Mouse (Mus musculus): ENCODE measurements at regions not wholly inside any gene's neighbourhood (a gene's known extent, or its start where the extent isn't known, plus 50 kb on each side); places are given as distances from the start of the nearest gene placed in this dataset.

- Histone ChIP-seq H3K4me3 (no peak overlapping the region), H3K27me3 (no peaks in the 10 kb centered on the region), H3K27ac (no peak overlapping the region), H3K36me3 (no peaks in the 10 kb centered on the region), H3K9me3 (no peaks in the 10 kb centered on the region), H3K4me1 (peaks cover 10% of the 10 kb centered on the region), H3K9ac (no peak overlapping the region), H3K4me2 (replicated peaks) (no peak overlapping the region)
- 91% methylated on average over 7 of the region's 7 CpGs for WGBS
- ATAC-seq (ENCODE audit: insufficient number of reproducible peaks, insufficient read depth, low FRiP score, low TSS enrichment) = no peak
Observed at GRCm38 (mm10) chr12:77179138-77179537, 58.8 kb upstream of the Fut8 start.

DNA sequence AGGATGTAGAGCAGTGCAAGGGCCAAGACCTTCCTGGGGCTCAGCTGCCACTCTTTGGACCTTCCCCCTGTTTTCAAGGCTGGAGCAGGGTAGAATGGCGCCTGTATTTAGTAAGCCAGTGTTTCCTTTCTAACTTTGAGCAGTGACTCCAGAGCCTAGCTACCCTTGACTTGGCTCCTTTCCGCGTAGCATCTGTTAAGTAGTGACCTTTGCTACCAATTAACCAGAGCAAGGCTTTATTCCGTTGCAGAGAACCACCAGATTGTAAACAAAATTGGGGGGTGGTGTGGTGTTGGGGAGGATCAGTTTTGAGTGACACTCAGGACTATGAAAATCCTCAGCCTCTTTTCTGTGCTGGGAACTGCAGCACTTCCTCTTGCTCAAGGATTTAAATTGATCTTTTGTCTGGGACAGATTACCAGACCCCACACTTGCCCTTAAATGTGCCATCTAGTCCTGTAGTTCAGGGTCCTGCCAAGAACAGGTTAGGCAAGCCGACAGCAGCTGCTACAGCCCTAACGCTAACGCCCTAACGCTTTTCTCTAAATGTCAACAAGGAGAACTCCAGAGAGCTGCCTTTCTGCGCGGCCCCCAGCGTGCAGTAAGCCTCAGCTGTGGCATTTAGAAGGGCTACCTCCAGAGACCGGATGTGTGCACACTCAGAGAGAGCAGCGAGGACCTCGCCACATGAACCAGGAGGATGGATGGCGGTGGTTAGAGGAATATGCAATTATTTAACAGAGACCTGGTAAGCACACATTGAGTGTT, 59.9 kb upstream of the Fut8 start:
- Histone ChIP-seq H3K27me3 (no peaks in the 10 kb centered on the region), H3K9ac (no peak overlapping the region), H3K4me3 (no peak overlapping the region), H3K36me3 (no peaks in the 10 kb centered on the region), H3K4me2 (replicated peaks) (no peak overlapping the region), H3K27ac (0 out of 2 replicates have a peak overlapping the region, but pooled peaks have one; percentile 6), H3K4me1 (peaks cover 10% of the 10 kb centered on the region), H3K9me3 (no peaks in the 10 kb centered on the region)
- 21% methylated on average over 15 of the region's 15 CpGs for WGBS
- ATAC-seq (ENCODE audit: insufficient number of reproducible peaks, insufficient read depth, low FRiP score, low TSS enrichment) = no peak

GRCm38 (mm10) chr12:77177303-77177702, 60.6 kb upstream of the Fut8 start:
- Histone ChIP-seq H3K27me3 (no peaks in the 10 kb centered on the region), H3K4me2 (replicated peaks) (no peak overlapping the region), H3K4me3 (no peak overlapping the region), H3K4me1 (peaks cover 10% of the 10 kb centered on the region), H3K9ac (no peak overlapping the region), H3K9me3 (no peaks in the 10 kb centered on the region), H3K36me3 (no peaks in the 10 kb centered on the region), H3K27ac (no peak overlapping the region)
- no peak for ATAC-seq (ENCODE audit: insufficient number of reproducible peaks, insufficient read depth, low FRiP score, low TSS enrichment)
- WGBS = 49% methylated on average over 3 of the region's 3 CpGs

- Histone ChIP-seq H3K36me3 (no peaks in the 10 kb centered on the region), H3K27me3 (no peaks in the 10 kb centered on the region), H3K4me1 (peaks cover 10% of the 10 kb centered on the region), H3K9ac (no peak overlapping the region), H3K4me2 (replicated peaks) (no peak overlapping the region), H3K27ac (no peak overlapping the region), H3K9me3 (no peaks in the 10 kb centered on the region), H3K4me3 (no peak overlapping the region)
- no peak for ATAC-seq (ENCODE audit: insufficient number of reproducible peaks, insufficient read depth, low FRiP score, low TSS enrichment)
Observed at GRCm38 (mm10) chr12:77174032-77174431, 63.9 kb upstream of the Fut8 start.

DNA sequence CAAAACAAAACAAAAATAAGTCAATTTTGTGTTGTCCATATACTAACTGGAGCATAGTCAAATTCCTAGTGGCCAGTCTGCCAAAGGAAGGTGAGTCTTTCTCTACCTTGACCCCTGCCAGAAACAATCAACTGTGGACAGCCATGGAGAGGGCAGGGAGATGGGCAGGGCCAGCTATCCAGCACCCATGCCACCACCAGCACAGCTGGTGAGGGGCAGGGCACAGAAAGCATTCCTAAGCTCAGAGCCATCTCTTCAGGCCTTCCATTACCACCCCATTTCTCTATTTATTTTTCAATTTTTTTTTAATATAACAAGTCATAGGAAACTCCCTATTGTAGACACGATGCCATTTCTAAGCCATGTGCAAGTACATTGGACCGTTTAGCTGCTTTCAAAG, 65.4 kb upstream of the Fut8 start:
- WGBS = 87% methylated on average over 2 of the region's 2 CpGs

DNA sequence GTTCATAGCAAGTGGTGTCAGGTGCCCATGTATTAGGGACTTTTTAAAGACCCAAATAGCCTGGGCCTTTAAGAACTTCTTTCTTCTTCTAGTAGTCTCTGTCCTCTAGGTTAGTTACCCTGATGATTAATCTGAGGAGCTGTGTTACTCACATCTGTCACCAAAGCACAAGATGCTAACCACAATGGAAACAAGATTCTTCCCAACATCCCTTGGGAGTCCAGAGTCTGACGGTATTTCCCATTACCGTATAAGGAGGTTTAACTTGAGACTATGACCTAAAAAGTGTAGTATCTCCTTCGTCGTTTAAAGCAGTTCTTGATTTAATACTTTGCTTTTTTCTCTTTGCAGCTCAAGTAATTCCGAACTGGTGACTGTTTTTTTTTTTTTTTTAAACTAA, 67.7 kb upstream of the Fut8 start:
- no peak for ATAC-seq (ENCODE audit: insufficient number of reproducible peaks, insufficient read depth, low FRiP score, low TSS enrichment)
- H3K4me2 ChIP-seq (replicated peaks) = no peak overlapping the region
- H3K27me3 ChIP-seq = no peaks in the 10 kb centered on the region
- 75% methylated on average over 5 of the region's 5 CpGs for WGBS
- H3K9ac ChIP-seq = no peak overlapping the region
- no peak overlapping the region for H3K27ac ChIP-seq
- no peak overlapping the region for H3K4me3 ChIP-seq
- no peaks in the 10 kb centered on the region for H3K36me3 ChIP-seq
- no peaks in the 10 kb centered on the region for H3K4me1 ChIP-seq
- H3K9me3 ChIP-seq = no peaks in the 10 kb centered on the region

More for the DNA sequence above, 65.4 kb upstream of the Fut8 start:
- Histone ChIP-seq H3K9me3 (no peaks in the 10 kb centered on the region), H3K4me1 (peaks cover 3% of the 10 kb centered on the region; the same call in 1 of the 2 replicates), H3K4me2 (replicated peaks) (no peak overlapping the region), H3K27me3 (no peaks in the 10 kb centered on the region), H3K4me3 (no peak overlapping the region), H3K9ac (no peak overlapping the region), H3K27ac (no peak overlapping the region), H3K36me3 (no peaks in the 10 kb centered on the region)
- no peak for ATAC-seq (ENCODE audit: insufficient number of reproducible peaks, insufficient read depth, low FRiP score, low TSS enrichment)

GRCm38 (mm10) chr12:77168367-77168766, 69.6 kb upstream of the Fut8 start:
- no peak overlapping the region for H3K9ac ChIP-seq
- H3K4me2 ChIP-seq (replicated peaks) = no peak overlapping the region
- H3K9me3 ChIP-seq = no peaks in the 10 kb centered on the region
- H3K27me3 ChIP-seq = no peaks in the 10 kb centered on the region
- H3K27ac ChIP-seq = no peak overlapping the region
- no peaks in the 10 kb centered on the region for H3K4me1 ChIP-seq
- no peaks in the 10 kb centered on the region for H3K36me3 ChIP-seq
- WGBS = 77% methylated on average over 1 of the region's 1 CpGs
- no peak overlapping the region for H3K4me3 ChIP-seq
- no peak for ATAC-seq (ENCODE audit: insufficient number of reproducible peaks, insufficient read depth, low FRiP score, low TSS enrichment)

DNA sequence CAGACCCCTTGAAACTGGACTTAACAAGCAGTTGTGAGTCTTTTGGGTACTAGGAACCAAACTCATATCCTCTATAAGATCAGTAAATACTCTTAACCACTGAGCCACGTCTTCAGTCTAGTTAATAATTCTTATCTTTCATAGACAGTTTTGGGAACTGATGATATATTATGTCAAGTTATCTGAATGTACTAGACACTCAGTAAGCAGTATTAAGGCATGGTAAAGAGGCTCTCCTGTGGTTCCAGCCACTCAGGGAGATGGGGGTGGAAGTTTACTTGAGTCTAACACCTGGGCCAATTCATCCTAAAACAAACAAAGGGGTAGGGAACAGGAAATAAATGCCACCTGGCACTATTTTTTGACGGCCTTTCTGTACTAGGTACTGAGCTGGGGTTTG, 81.2 kb upstream of the Fut8 start:
- Histone ChIP-seq H3K4me3 (no peak overlapping the region), H3K27me3 (no peaks in the 10 kb centered on the region), H3K4me2 (replicated peaks) (no peak overlapping the region), H3K36me3 (no peaks in the 10 kb centered on the region), H3K27ac (no peak overlapping the region), H3K4me1 (no peaks in the 10 kb centered on the region), H3K9ac (no peak overlapping the region), H3K9me3 (no peaks in the 10 kb centered on the region)
- WGBS = 61% methylated on average over 2 of the region's 2 CpGs
- no peak for ATAC-seq (ENCODE audit: insufficient number of reproducible peaks, insufficient read depth, low FRiP score, low TSS enrichment)

DNA sequence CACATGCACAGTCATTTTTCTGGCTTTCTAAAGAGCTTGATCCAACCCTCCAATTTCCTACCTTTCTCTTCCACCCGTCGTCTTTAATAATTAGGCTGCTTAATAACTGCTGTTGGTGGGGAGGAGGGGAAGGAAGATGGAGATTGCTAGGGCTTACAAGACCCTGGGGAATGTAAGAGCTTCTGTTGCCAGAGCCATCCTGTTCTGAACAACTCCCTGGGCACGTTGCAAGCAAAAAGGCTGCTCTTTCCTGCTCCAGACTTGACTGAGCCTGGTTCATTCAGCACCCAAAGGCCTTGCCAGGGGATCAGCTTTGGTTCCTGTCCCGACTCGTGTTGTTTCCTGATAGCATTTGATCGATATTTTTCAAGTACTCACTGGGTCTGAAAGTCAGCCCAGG, 82.3 kb upstream of the Fut8 start:
- H3K4me3 ChIP-seq = no peak overlapping the region
- no peak overlapping the region for H3K4me2 ChIP-seq (replicated peaks)
- H3K27me3 ChIP-seq = no peaks in the 10 kb centered on the region
- WGBS = 68% methylated on average over 6 of the region's 6 CpGs
- no peaks in the 10 kb centered on the region for H3K36me3 ChIP-seq
- no peak overlapping the region for H3K9ac ChIP-seq
- no peaks in the 10 kb centered on the region for H3K9me3 ChIP-seq
- ATAC-seq (ENCODE audit: insufficient number of reproducible peaks, insufficient read depth, low FRiP score, low TSS enrichment) = no peak
- no peak overlapping the region for H3K27ac ChIP-seq
- no peaks in the 10 kb centered on the region for H3K4me1 ChIP-seq

- H3K4me2 ChIP-seq (replicated peaks) = no peak overlapping the region
- 81% methylated on average over 2 of the region's 2 CpGs for WGBS
- no peak overlapping the region for H3K4me3 ChIP-seq
- no peak overlapping the region for H3K9ac ChIP-seq
- H3K4me1 ChIP-seq = no peaks in the 10 kb centered on the region
- no peak for ATAC-seq (ENCODE audit: insufficient number of reproducible peaks, insufficient read depth, low FRiP score, low TSS enrichment)
- no peaks in the 10 kb centered on the region for H3K9me3 ChIP-seq
- H3K36me3 ChIP-seq = no peaks in the 10 kb centered on the region
- no peak overlapping the region for H3K27ac ChIP-seq
- H3K27me3 ChIP-seq = no peaks in the 10 kb centered on the region
Observed at GRCm38 (mm10) chr12:77151471-77151870, 86.5 kb upstream of the Fut8 start.

GRCm38 (mm10) chr12:77149835-77150234, 88.1 kb upstream of the Fut8 start:
- Histone ChIP-seq H3K4me2 (replicated peaks) (no peak overlapping the region), H3K4me3 (no peak overlapping the region), H3K36me3 (no peaks in the 10 kb centered on the region), H3K9me3 (no peaks in the 10 kb centered on the region), H3K27ac (no peak overlapping the region), H3K9ac (no peak overlapping the region), H3K4me1 (no peaks in the 10 kb centered on the region), H3K27me3 (no peaks in the 10 kb centered on the region)
- ATAC-seq (ENCODE audit: insufficient number of reproducible peaks, insufficient read depth, low FRiP score, low TSS enrichment) = no peak

- Histone ChIP-seq H3K4me3 (no peak overlapping the region), H3K27ac (no peak overlapping the region), H3K36me3 (no peaks in the 10 kb centered on the region), H3K27me3 (no peaks in the 10 kb centered on the region), H3K4me2 (replicated peaks) (no peak overlapping the region), H3K4me1 (peaks cover 2% of the 10 kb centered on the region; the same call in 1 of the 2 replicates), H3K9me3 (no peaks in the 10 kb centered on the region), H3K9ac (no peak overlapping the region)
- WGBS = 85% methylated on average over 2 of the region's 2 CpGs
- ATAC-seq (ENCODE audit: insufficient number of reproducible peaks, insufficient read depth, low FRiP score, low TSS enrichment) = no peak
Observed at GRCm38 (mm10) chr12:77148146-77148545, 89.8 kb upstream of the Fut8 start.

All from embryonic facial prominence, embryonic 12.5 days (tissue).